Mouse (Mus musculus) intestine, embryonic 16.5 days (tissue): Measurements from ENCODE around the gene Tbcel. TPM values are rescaled to one million over a fixed set of nuclear protein-coding genes. Genes with fewer than 3 reads are reported as not detected.

Experiments
- microRNA-seq: library from miRNA; unstranded; fragments of <30 nt; microRNA quantifications from one replicate; pipeline ENCODE4, GENCODE M21; 2016
- polyA plus RNA-seq: library from polyadenylated mRNA; unstranded; fragments of >200 nt; fragmentation: Nextera tagmentation; extraction: Ambion mirVana; gene quantifications from 2 replicates; pipeline ENCODE4 v1.2.1, GENCODE M21; 2015

Tbcel gene
- polyA plus RNA-seq, 1 experiment from 2014 or later: 5.1 TPM

Small RNA genes within 50 kb of the gene (microRNA-seq; reads per million reads assigned to microRNA genes)
- gene Gm44311: not detected

Other genes with a start within 250 kb of the Tbcel start
- gene Sc5d, start 243.6 kb downstream of the Tbcel start, polyA plus RNA-seq: 106 and 118 TPM in 2 replicates
- 0.20 and 0.23 TPM in 2 replicates for gene Tecta, start 107.9 kb downstream of the Tbcel start, polyA plus RNA-seq